Mouse (Mus musculus) liver, adult 2 months (tissue): ENCODE measurements at regions not wholly inside any gene's neighbourhood (a gene's known extent, or its start where the extent isn't known, plus 50 kb on each side); places are given as distances from the start of the nearest gene placed in this dataset.

Experiments used
- CTCF ChIP-seq: fragments of 200-500 bp; IDR thresholded peaks from 2 replicates; pipeline ENCODE4 v1.5.1; 2011; ENCODE audit warnings: low read depth, low read length, control low read depth
- POLR2A ChIP-seq: fragments of 200-500 bp; IDR thresholded peaks from 2 replicates; pipeline ENCODE4 v1.6.1; 2011; ENCODE audit warnings: low read length, control low read depth; ENCODE audit not compliant: insufficient read depth; ENCODE audit errors: extremely low read depth

GRCm38 (mm10) chr10:96557336-96557735 is 59.5 kb upstream of the Btg1 start:
- no peak for TF ChIP-seq CTCF
- TF ChIP-seq POLR2A, result no peak
